Mouse (Mus musculus) heart, postnatal 0 days (tissue): ENCODE results near the gene Zfp839.

Experiments
- CTCF ChIP-seq: IDR thresholded peaks from 2 replicates; pipeline ENCODE4 v1.5.1; 2016; ENCODE audit warnings: antibody characterized with exemption, control low read depth, low read depth
- EP300 ChIP-seq: IDR thresholded peaks from 2 replicates; pipeline ENCODE4 v1.6.1; 2016; ENCODE audit warnings: antibody characterized with exemption, low read depth

GRCm38 (mm10) chr12:110860293-110860692, 10.2 kb downstream of the Zfp839 start:
- TF ChIP-seq EP300 (no peak), CTCF (no peak)
